Mouse (Mus musculus): ENCODE measurements around the gene Gm28635. TPM values are rescaled to one million over a fixed set of nuclear protein-coding genes. Genes with fewer than 3 reads are reported as not detected.

Gm28635 gene
- polyA plus RNA-seq (2015; fragmentation: Illumina TruSeq; extraction: RNeasy Lipid Tissue Mini Kit (QIAGEN cat#74804); ENCODE audit: low read depth, low replicate concordance): not detected

GRCm38 (mm10) chr2:84677968-84678880 is at the start of gene Gm28635, which contains the start of gene Med19:
Gene Gm28635 (minus strand): TSS chr2:84678041.
Gene Med19 (plus strand): TSS chr2:84678402.

GRCm38 (mm10) chr2:84727172-84727858 is 49.5 kb upstream of the Gm28635 start, which contains the start of gene Clp1:
Gene Clp1 (minus strand): TSS chr2:84727350.

DNA sequence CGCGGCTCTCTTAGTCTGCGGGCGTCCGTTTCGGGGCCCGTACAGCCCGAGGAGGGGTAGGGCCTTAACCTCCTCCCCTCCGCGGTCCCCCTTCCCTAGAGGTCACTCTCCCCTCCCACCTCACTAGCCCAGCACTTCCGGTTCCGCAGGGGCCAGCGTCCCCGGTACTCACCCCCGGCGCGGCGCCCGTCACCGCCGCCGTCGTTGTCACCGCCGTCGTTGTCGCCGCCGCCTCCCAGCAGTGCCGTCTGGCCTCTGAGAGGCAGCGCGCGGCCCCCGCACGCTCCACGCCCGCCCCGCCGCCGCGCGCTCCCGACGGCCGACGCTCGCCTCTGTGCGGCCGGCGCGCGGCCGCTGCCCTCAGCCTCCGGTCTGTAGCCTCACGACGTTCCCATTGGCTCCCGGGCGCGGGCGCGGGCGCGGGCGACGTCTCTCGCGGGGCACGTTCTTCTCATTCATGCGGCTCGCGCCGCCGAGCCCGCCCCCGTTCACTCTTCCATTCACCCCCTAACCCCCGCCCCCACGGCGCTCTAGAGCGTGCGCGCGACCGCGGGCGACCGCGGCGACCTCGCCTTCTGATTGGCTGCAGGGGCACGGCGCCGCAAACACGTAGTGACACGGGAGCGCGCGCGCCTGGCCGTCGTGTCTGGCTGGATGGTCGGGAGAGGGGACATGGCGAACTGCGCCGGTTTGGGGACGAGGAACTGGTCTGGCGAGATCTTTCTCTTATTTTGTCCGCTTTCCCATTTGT is 37.1 kb upstream of the Gm28635 start, which contains the start of gene Zdhhc5:
Gene Zdhhc5, minus strand, starts transcription at position 370 of the 751 bp plus-strand sequence.

DNA sequence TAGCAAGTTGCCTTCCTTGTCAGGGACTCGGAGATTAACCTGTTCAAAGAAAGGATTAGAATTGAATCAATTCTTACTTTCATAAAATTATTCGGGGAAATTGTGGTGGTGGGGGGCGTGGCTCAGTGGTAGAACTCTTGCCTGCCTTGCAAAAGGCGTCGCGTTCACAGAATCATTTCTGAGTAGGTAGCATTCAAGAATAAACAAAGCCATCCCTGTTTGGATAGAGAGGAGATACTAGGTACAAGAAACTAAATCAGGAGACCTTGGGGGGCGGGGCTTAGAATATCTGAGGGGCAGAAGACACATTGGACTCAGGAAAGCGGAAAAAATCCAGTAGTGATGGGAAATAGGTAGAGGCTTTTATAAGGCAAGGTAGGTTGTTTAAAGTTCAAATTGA is 1.2 kb upstream of the Gm28635 start, which contains the start of gene Tmx2:
Gene Tmx2, minus strand, starts transcription at position 125 of the 400 bp plus-strand sequence.

DNA sequence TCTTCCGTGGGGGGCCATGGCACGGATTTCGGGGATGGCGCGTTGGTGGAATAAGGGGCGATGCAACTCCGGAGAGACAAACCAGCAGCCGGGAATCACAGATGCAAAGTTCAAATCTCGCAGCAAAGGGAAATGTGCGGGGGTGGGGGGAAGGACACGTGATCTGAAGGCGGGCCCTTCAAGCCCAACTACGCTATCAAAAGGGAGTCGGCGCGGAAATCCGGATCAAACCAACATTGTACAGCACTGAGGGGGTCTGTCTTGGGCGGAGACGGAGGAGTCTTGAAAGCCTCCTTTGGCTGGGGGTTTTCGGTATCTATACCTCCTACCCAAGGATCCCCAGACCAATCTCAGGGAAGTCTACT is 7.3 kb downstream of the Gm28635 start, which contains the start of gene Selenoh:
Gene Selenoh, minus strand, starts transcription at position 202 of the 365 bp plus-strand sequence.

GRCm38 (mm10) chr2:84658806-84659205 is 19.0 kb downstream of the Gm28635 start, which contains the start of gene Btbd18:
Gene Btbd18 (plus strand): TSS chr2:84659079.

DNA sequence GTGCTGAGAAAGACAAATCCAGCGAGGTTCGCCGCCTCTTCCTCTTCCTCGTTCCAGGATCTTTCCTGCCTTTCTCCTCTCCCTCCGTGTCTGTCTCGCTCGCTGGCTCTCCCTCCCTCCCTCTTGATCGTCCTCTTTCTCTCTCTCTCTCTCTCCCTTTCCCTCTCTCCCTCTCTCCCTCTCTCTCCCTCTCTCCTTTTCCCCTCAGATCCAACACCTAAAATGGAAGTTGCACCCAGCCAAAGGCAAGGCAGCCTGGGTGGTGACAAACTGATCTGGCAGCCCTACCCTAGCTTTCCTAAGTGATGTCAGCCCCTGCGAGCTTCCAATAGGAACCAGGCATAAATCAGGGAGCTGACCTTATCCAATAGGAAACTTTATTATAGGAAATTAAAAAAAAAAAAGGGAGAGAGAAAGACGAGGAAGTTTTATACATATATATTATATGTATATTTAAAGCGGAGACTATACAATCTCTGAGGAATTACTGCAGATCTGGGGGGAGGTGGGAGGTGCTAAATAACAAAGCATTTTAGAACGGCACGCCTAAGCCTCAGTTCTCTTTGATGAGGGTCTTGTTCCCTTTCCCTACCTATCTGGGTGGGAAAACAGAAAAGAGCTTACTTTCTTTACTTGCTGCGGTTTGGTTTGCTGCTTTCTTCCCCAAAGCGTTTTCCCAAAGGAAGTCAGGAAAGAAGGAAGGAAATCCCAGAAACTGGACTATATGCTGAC is 27.2 kb downstream of the Gm28635 start, which contains the start of gene Ctnnd1:
Gene Ctnnd1, minus strand, starts transcription at position 302 of the 732 bp plus-strand sequence.

Other genes with a start within 250 kb of the Gm28635 start
- 4.7 TPM for gene Tfpi, start 201.3 kb downstream of the Gm28635 start, polyA plus RNA-seq (2015; fragmentation: Illumina TruSeq; extraction: RNeasy Lipid Tissue Mini Kit (QIAGEN cat#74804); ENCODE audit: low read depth, low replicate concordance)
- 42.0 TPM for gene Ctnnd1, start 27.3 kb downstream of the Gm28635 start, polyA plus RNA-seq (2015; fragmentation: Illumina TruSeq; extraction: RNeasy Lipid Tissue Mini Kit (QIAGEN cat#74804); ENCODE audit: low read depth, low replicate concordance)
- gene Btbd18, start 19.0 kb downstream of the Gm28635 start, polyA plus RNA-seq (2015; fragmentation: Illumina TruSeq; extraction: RNeasy Lipid Tissue Mini Kit (QIAGEN cat#74804); ENCODE audit: low read depth, low replicate concordance): not detected
- 53.2 TPM for gene Selenoh, start 7.3 kb downstream of the Gm28635 start, polyA plus RNA-seq (2015; fragmentation: Illumina TruSeq; extraction: RNeasy Lipid Tissue Mini Kit (QIAGEN cat#74804); ENCODE audit: low read depth, low replicate concordance)
- gene Med19, start 361 bp upstream of the Gm28635 start, polyA plus RNA-seq (2015; fragmentation: Illumina TruSeq; extraction: RNeasy Lipid Tissue Mini Kit (QIAGEN cat#74804); ENCODE audit: low read depth, low replicate concordance): 42.9 TPM
- gene Tmx2, start 1.1 kb upstream of the Gm28635 start, polyA plus RNA-seq (2015; fragmentation: Illumina TruSeq; extraction: RNeasy Lipid Tissue Mini Kit (QIAGEN cat#74804); ENCODE audit: low read depth, low replicate concordance): 415 TPM
- 32.1 TPM for gene Zdhhc5, start 37.1 kb upstream of the Gm28635 start, polyA plus RNA-seq (2015; fragmentation: Illumina TruSeq; extraction: RNeasy Lipid Tissue Mini Kit (QIAGEN cat#74804); ENCODE audit: low read depth, low replicate concordance)
- gene Clp1, start 49.3 kb upstream of the Gm28635 start, polyA plus RNA-seq (2015; fragmentation: Illumina TruSeq; extraction: RNeasy Lipid Tissue Mini Kit (QIAGEN cat#74804); ENCODE audit: low read depth, low replicate concordance): 10.1 TPM
- 87.0 TPM for gene Ypel4, start 56.0 kb upstream of the Gm28635 start, polyA plus RNA-seq (2015; fragmentation: Illumina TruSeq; extraction: RNeasy Lipid Tissue Mini Kit (QIAGEN cat#74804); ENCODE audit: low read depth, low replicate concordance)
- gene Gm19426, start 65.6 kb upstream of the Gm28635 start, polyA plus RNA-seq (2015; fragmentation: Illumina TruSeq; extraction: RNeasy Lipid Tissue Mini Kit (QIAGEN cat#74804); ENCODE audit: low read depth, low replicate concordance): 0.74 TPM
- 9.7 TPM for gene Serping1, start 97.4 kb upstream of the Gm28635 start, polyA plus RNA-seq (2015; fragmentation: Illumina TruSeq; extraction: RNeasy Lipid Tissue Mini Kit (QIAGEN cat#74804); ENCODE audit: low read depth, low replicate concordance)
- 10.6 TPM for gene Ube2l6, start 120.8 kb upstream of the Gm28635 start, polyA plus RNA-seq (2015; fragmentation: Illumina TruSeq; extraction: RNeasy Lipid Tissue Mini Kit (QIAGEN cat#74804); ENCODE audit: low read depth, low replicate concordance)
- not detected for gene Smtnl1, start 144.6 kb upstream of the Gm28635 start, polyA plus RNA-seq (2015; fragmentation: Illumina TruSeq; extraction: RNeasy Lipid Tissue Mini Kit (QIAGEN cat#74804); ENCODE audit: low read depth, low replicate concordance)
- gene Timm10, start 149.0 kb upstream of the Gm28635 start, polyA plus RNA-seq (2015; fragmentation: Illumina TruSeq; extraction: RNeasy Lipid Tissue Mini Kit (QIAGEN cat#74804); ENCODE audit: low read depth, low replicate concordance): 96.8 TPM
- not detected for gene Slc43a1, start 160.8 kb upstream of the Gm28635 start, polyA plus RNA-seq (2015; fragmentation: Illumina TruSeq; extraction: RNeasy Lipid Tissue Mini Kit (QIAGEN cat#74804); ENCODE audit: low read depth, low replicate concordance)
- 36.4 TPM for gene Rtn4rl2, start 208.7 kb upstream of the Gm28635 start, polyA plus RNA-seq (2015; fragmentation: Illumina TruSeq; extraction: RNeasy Lipid Tissue Mini Kit (QIAGEN cat#74804); ENCODE audit: low read depth, low replicate concordance)